Mouse (Mus musculus) embryonic fibroblast, embryonic 13.5 days (primary cell): ENCODE measurements around the gene Gtf3c5.

Experiments used
- CTCF ChIP-seq: IDR thresholded peaks from 2 replicates; pipeline ENCODE4 v1.5.1; 2011; ENCODE audit warnings: mild to moderate bottlenecking, control low read depth, low read length, moderate library complexity, borderline replicate concordance; ENCODE audit not compliant: insufficient read depth
- POLR2A ChIP-seq: IDR thresholded peaks from 2 replicates; pipeline ENCODE4 v1.6.1; 2011; ENCODE audit warnings: low read depth, mild to moderate bottlenecking, control low read depth, low read length, moderate library complexity

- no peak for TF ChIP-seq CTCF
- TF ChIP-seq POLR2A, result no peak
Measured at GRCm38 (mm10) chr2:28632626-28633025, 49.1 kb upstream of the Gtf3c5 start.
